Mouse (Mus musculus): ENCODE results near the gene Hist1h2ae.
"Not testable (repeated sequence)": the region's sequence is repeated elsewhere in the genome, so short reads cannot be mapped to it uniquely, and the experiment has no call there.

Gene Hist1h2ae

GRCm38 (mm10) chr13:23571022-23571503 lies at the start of gene Hist1h2ae, which contains the start of gene Hist1h2bg:
Hist1h2ae (minus strand) TSS chr13:23571220.
Hist1h2bg (plus strand) TSS chr13:23571396.
- peak; percentile 94 for DNase-seq (ENCODE audit: low read depth, low spot score)

DNA sequence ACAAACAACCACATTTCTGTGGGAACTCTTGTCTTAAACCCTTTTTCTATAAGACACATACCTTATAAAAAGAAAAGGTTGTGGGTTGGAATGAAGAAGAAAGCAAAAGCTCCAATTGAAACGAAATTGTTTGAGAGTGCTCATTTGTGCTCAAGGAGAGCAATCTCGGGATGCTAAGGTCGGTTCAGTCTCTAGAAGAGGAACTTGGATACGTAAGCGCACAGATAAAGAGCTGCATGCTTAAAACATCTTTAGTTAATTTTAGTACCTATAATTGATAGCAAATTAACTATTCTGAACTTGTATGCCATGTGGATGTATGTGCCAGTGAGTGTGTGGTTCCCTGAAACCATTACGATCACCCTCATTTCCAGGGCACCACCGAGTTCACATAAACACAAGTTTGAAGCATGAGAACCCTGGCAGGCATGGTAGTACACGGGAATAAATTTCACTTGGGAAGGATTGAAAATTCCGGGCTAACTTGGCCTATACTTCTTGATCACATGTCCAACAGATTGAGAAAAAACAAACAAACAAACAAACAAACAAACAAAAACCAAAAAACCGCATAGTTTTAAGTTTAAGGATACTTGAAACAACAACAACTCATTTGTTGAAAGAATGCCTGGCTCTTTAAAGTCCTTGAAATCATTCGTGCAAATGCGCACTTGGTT lies 49.2 kb upstream of the Hist1h2ae start:
- peak; percentile 16 for DNase-seq (ENCODE audit: low read depth, low spot score)

DNA sequence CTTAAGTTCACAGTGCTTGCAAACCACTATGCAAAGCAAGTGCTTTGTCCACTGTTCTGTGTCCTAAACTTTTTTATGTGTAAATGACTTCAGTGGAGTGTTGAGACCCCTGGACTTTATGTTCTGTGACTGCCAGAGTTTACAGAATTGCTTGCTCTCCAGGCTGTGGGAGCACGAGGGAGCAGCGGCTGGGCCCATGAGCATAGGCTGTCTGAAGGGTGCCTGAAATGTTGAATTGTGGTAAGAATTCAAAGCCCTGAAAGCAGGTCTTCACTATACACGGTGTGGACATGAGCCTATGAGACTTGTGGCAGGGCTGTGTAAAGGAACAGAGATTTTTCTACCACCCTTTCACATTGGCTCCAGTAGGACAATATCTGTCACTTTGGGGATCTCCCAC lies 40.6 kb upstream of the Hist1h2ae start:
- DNase-seq (ENCODE audit: low read depth, low spot score): no peak

GRCm38 (mm10) chr13:23610393-23610792 lies 39.4 kb upstream of the Hist1h2ae start:
- DNase-seq (ENCODE audit: low read depth, low spot score): no peak

GRCm38 (mm10) chr13:23609844-23610243 lies 38.8 kb upstream of the Hist1h2ae start:
- no peak for DNase-seq (ENCODE audit: low read depth, low spot score)

DNA sequence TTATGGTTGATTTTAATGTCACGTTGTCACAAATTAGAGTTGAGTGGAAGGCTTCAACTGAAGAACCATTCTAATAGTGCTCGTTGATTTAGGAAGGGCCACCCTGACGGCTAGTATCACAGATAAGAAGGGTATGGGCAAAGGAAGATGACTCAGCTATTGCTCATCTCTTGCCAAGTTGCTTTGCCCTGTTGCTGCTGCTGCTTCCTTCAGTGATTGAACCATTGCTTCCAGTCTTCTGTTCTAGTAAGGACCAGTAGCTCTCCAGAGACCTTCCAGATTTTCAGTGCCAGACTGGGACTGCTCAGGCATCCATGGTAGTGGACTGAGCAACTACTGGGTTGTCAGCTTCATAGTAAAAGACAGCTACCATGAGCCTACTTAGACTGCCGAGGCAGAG lies 38.2 kb upstream of the Hist1h2ae start:
- no peak for DNase-seq (ENCODE audit: low read depth, low spot score)

DNA sequence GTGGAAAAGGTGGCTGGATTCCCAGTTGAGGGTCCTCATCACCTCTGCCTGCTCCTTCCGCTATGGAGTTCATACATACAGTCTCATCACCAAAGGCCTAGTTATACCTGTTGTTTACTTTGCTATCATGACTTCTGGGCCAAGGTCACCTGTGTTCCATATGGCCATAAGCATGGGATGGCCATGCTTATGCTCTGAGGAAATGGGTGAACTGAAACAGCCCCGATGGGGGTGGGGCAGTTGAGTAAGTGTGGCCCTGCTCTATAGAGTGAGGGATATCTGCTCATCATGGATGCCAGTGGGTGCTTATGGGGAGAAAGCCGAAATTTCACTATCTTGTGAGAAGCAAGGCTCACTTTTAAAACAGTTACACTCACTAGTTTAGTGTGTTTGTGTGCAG lies 34.0 kb upstream of the Hist1h2ae start:
- no peak for DNase-seq (ENCODE audit: low read depth, low spot score)

DNA sequence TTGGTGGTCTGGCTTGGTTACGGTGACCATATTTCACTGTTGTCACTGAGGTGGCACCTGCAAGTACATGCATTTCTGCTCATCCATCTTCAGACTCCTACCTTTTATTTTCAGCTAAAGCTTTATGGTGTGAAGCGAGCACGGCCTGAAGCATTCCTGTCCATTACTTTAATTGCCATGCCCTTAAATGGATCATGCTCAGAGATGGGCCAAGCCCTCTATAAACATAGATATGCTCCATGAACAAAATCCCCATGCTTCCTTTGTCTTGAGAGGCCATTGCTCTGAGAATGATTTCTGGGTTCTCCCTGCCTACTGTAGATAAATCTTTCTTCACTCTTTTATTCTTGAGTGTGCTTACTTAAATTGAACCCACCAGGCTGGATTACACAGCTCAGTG lies 33.4 kb upstream of the Hist1h2ae start:
- DNase-seq (ENCODE audit: low read depth, low spot score): no peak

DNA sequence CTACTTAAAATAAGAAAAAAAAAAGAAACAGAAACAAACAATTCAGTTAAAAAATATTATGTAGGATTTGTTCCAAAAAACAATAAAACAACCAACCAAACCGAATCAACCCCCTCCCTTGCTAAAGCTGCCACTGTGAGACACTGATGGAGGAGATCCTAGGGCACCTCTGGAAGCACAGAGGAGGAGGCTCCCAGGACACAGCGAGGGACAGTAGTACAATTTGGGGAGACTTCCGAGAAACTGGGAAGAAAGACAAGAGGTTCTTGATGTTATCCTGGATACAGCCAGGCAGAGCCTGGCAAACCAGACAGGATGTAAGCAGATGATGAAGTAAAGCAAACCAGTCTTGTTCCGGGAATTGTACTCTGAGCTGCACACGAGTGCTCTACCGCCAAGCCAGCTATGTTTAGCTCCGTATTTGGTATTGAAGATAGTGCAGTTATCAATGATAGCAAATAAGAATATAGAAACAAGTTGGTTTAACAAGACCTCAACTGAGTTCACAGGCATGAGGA lies 32.2 kb upstream of the Hist1h2ae start:
- DNase-seq (ENCODE audit: low read depth, low spot score): no peak

- peak; percentile 82 for DNase-seq (ENCODE audit: low read depth, low spot score)
Measured at GRCm38 (mm10) chr13:23597957-23598356, 26.9 kb upstream of the Hist1h2ae start.

DNA sequence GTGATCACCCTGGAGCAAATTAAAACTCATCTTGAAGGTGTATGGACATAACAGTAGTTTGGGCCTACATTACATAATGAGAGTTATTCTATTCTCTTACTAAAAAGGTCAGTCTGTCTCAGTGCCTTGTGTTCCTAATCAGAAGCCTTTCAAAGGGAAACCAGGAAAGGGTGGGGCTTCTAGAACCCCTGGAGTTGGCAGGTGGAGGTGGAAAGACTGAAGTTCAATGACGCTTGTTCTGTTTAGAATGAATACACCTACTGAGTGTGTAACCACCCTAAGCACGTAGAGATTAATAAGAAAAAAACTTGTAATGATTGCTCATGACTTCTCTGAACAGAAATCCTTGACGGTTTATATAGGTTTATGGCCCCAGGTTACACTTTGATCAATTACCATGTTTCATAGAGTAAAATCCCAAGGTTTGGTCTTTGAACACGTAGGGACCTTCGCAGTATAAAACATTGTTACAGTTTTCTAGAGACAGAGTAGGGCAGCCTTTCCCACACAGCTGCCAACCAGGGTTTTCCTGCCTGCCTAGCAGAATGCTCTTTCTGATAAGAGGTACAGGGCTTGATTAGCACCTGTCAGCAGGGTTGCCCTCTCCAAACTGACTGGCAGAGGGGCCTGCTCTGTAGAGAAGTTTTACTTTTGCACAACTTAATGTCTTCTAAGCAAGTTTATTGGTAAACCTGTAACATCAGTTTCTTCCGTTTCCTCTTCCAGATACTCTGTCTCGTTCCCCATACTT lies 24.8 kb upstream of the Hist1h2ae start:
- DNase-seq (ENCODE audit: low read depth, low spot score): no peak

DNA sequence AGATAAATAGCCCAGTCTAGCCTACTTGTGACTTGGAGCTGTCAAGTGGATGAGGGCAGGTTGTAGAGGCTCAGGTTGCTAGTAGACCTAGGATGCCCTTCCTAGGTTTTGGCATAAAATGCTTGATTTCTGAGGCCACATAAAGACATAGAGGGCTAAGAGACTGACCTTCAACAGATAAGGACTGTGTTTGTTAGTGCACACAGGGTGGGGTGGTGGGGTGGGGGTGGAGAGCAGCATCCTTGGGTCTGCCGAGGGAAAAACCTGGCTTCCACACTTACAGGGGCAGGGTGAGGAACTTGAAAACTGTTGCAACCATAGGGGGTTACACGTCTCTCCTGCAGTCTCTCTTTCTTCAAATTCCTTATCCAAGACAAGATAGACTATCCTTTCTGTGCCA lies 24.2 kb upstream of the Hist1h2ae start:
- no peak for DNase-seq (ENCODE audit: low read depth, low spot score)

- no peak for DNase-seq (ENCODE audit: low read depth, low spot score)
Measured at GRCm38 (mm10) chr13:23593051-23593770, 22.2 kb upstream of the Hist1h2ae start.

GRCm38 (mm10) chr13:23592614-23593013 lies 21.6 kb upstream of the Hist1h2ae start:
- DNase-seq (ENCODE audit: low read depth, low spot score): no peak

GRCm38 (mm10) chr13:23591886-23592285 lies 20.9 kb upstream of the Hist1h2ae start:
- not testable (repeated sequence) for DNase-seq (ENCODE audit: low read depth, low spot score)

GRCm38 (mm10) chr13:23591206-23591605 lies 20.2 kb upstream of the Hist1h2ae start:
- no peak for DNase-seq (ENCODE audit: low read depth, low spot score)

DNA sequence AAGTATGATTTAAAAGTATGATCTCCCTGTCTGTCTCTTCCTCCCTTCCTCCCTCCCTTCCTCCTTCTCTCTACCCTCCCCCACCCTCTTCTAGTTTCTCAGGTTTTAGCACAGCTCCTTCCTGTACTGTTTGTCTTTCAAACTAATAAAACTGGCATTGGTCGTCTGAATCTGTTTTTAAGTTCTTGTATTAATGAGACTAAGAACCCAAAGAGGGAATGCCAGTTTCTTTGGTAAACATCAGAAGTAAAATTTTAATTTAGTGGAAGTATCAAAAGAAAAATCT lies 15.9 kb upstream of the Hist1h2ae start:
- DNase-seq (ENCODE audit: low read depth, low spot score): peak; percentile 19

- DNase-seq (ENCODE audit: low read depth, low spot score): no peak
Measured at GRCm38 (mm10) chr13:23586099-23586939, 15.3 kb upstream of the Hist1h2ae start.

DNA sequence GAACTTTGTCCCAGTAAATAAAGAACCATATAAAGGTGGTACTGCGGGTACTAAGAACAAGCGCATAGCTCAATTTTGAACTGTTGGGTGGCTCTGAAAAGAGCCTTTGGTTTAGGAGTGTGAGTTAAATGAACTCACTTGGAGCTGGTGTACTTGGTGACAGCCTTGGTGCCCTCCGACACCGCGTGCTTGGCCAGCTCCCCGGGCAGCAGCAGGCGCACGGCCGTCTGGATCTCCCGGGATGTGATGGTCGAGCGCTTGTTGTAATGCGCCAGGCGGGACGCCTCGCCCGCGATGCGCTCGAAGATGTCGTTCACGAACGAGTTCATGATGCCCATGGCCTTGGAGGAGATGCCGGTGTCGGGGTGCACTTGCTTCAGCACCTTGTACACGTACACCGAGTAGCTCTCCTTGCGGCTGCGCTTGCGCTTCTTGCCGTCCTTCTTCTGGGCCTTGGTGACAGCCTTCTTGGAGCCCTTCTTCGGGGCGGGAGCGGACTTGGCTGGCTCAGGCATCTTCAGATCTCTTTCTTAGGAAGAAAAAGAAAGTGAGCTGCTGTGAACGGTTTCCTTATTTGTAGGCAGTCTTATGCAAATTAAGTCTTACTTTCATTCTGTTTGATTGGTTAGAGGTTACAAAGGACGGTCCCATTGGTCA lies 14.6 kb upstream of the Hist1h2ae start:
- DNase-seq (ENCODE audit: low read depth, low spot score): peak; percentile 93

DNA sequence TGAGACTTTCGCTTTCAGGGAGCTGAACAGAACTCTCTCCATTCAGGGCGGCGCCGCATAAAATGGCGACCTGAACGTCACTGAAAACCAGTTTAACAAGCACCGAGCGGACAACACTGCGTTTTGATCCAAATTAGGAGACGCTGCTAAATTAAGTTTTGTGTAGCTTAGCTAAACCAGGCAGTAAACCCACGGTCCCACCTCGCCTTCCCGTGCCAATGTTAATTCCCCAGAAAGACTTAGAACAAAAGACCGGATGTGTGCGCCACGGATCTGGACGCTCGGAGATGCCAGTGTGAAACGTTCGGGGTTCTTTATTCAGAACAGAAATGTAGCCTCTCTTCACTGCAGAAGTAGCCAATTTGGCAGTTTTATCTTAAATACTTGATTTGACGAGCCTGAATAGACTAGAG lies 14.0 kb upstream of the Hist1h2ae start:
- peak; percentile 88 for DNase-seq (ENCODE audit: low read depth, low spot score)

DNA sequence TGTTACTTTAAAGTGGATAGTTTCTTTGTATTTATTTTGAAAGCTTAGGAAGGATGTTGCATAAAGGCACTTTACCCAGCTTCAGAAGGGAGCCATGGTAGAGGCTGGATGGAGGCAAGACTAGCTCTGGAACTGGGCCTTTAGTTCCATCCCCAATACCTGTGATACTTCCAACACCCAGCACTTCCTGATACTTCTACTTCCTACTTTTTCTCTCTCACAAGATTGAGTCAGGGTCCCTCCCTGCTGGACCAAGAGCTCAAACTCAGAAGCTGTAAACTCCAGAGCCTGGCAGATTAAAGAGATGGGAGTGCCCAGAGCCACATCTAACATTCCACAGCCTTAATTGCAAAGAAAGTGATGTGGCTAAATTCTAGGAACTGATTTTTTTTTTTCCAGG lies 13.3 kb upstream of the Hist1h2ae start:
- DNase-seq (ENCODE audit: low read depth, low spot score): peak; percentile 56

Data from A20 (cell line).